Mouse (Mus musculus): Measurements from ENCODE around the gene Zfp36l2.

DNA sequence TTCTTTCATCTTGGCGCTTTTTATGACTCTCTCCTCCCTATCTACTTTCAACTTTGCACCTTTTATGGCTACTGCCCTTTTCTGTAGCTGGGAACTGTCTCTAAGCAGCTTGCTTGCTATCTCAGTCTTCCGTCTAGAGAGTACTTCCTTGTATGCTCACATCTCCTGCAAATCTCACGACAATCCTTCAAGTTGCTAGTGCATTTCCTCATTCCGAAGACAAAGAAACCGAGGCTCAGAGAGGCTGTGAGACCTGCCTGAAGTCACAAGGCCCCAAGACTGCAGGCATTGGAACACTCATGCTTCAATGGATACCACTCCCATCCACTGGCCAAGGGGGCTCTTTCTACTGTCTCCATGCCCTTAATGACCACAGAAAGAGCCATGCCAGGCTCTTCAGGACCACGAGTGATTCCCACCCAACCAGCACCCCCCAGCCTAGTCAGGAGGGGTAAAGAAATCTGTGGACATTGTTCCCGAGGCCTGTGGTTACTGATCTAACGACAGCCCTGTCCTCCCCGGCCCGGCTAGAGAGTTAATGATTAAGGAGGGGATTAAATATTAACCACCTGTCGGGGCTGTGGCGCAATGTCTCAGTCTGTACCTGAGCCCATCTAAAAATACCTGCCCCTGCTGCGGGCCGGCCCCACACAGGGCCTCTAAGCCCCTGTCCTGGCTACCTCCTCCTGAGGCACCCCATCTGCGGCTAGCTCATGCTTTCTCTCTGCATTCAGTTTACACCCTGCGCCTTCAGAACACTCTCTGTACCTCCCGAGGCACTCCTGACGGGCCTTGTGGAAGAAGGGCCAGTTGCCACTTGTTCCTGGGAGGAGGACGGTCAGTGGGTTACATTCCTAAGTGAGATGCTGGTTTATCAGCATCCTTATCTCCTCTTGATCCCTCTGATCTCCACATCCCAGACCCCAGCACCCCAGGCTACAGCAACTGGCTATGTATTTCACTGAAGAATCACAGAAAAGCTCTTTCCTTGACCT, 30.7 kb downstream of the Zfp36l2 start:
- TF ChIP-seq CTCF (IDR thresholded peaks at IDR 0.05; ENCODE audit: control insufficient read depth, insufficient read depth, insufficient replicate concordance, low read depth, low read length) (no peak), POLR2A (IDR thresholded peaks at IDR 0.05; ENCODE audit: control insufficient read depth, low read depth, low read length) (no peak)
